Mouse (Mus musculus) embryonic facial prominence, embryonic 13.5 days (tissue): ENCODE data around the gene Prokr2. TPM values are rescaled to one million over a fixed set of nuclear protein-coding genes. Genes with fewer than 3 reads are reported as not detected.
"Not testable (repeated sequence)": the region's sequence is repeated elsewhere in the genome, so short reads cannot be mapped to it uniquely, and the experiment has no call there.

Source experiments
- ATAC-seq: fragments of 200-750 bp; cut with Nextera tagmentation; 2 replicates; pipeline ENCODE4 v1.8.0; 2017; ENCODE audit warnings: low read depth; ENCODE audit not compliant: insufficient number of reproducible peaks, insufficient read depth, low FRiP score, low TSS enrichment
- H3K27ac ChIP-seq: fragments of 300-500 bp; sonication (generic); 2 replicates; pipeline ENCODE4 v1.5.1; 2015; ENCODE audit warnings: moderate library complexity, mild to moderate bottlenecking, inconsistent platforms
- H3K27me3 ChIP-seq: fragments of 300-500 bp; sonication (generic); 2 replicates; pipeline ENCODE4 v1.6.1; 2015; ENCODE audit warnings: mild to moderate bottlenecking, inconsistent platforms
- H3K36me3 ChIP-seq: fragments of 300-500 bp; sonication (generic); 2 replicates; pipeline ENCODE4 v1.6.1; 2015; ENCODE audit warnings: mild to moderate bottlenecking, inconsistent platforms
- H3K4me1 ChIP-seq: fragments of 300-500 bp; sonication (generic); 2 replicates; pipeline ENCODE4 v1.6.1; 2015; ENCODE audit warnings: inconsistent platforms
- H3K4me2 ChIP-seq: fragments of 300-500 bp; sonication (generic); 2 replicates; pipeline ENCODE4 v1.6.1; 2015; ENCODE audit warnings: moderate library complexity, mild to moderate bottlenecking, inconsistent platforms
- H3K4me3 ChIP-seq: fragments of 300-500 bp; sonication (generic); 2 replicates; pipeline ENCODE4 v1.5.1; 2015; ENCODE audit warnings: mild to moderate bottlenecking, inconsistent platforms
- H3K9ac ChIP-seq: fragments of 300-500 bp; sonication (generic); 2 replicates; pipeline ENCODE4 v1.6.1; 2015; ENCODE audit warnings: mild to moderate bottlenecking, inconsistent platforms
- H3K9me3 ChIP-seq: fragments of 300-500 bp; sonication (generic); 2 replicates; pipeline ENCODE4 v1.6.1; 2016; ENCODE audit warnings: inconsistent platforms
- WGBS: fragments of 180-500 bp; shearing (Covaris S2); methylation state at CpG from one replicate; pipeline ENCODE4 v1.1.7; 2015; ENCODE audit warnings: mixed read lengths; 5-methylcytosine and 5-hydroxymethylcytosine counted together
- polyA plus RNA-seq: library from polyadenylated mRNA; unstranded; fragments of >200 nt; fragmentation: Nextera tagmentation; extraction: Ambion mirVana; gene quantifications from 2 replicates; pipeline ENCODE4 v1.2.1, GENCODE M21; 2015

The Prokr2 gene
- polyA plus RNA-seq, 1 experiment from 2014 or later = 1.2 TPM

DNA sequence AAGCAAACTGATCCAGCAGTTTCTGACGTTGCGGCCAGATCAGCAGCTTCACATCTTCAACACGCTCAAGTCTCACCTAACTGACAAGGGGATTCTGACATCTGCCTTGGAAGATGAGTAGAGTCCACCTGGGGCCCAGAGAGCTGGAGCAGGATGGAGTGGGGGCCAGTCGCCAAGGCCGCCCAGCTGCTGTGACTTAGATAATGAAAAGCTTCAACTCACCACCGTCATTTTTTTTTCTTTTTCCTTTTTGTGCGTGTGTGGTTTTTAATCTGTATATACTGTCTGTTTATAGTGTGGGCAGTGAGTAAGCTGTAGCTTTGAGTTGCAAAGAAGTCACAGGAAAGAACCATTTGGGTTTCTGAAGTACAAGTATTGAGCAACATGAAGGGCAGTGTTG is 80.1 kb downstream of the Prokr2 start:
- H3K36me3 ChIP-seq = peaks cover 80% of the 10 kb centered on the region
- H3K27me3 ChIP-seq = no peaks in the 10 kb centered on the region
- no peak overlapping the region for H3K9ac ChIP-seq
- H3K4me3 ChIP-seq = no peak overlapping the region
- 93% methylated on average over 7 of the region's 7 CpGs for WGBS
- no peaks in the 10 kb centered on the region for H3K9me3 ChIP-seq
- no peak for ATAC-seq
- H3K27ac ChIP-seq = no peak overlapping the region
- no peak overlapping the region for H3K4me2 ChIP-seq
- H3K4me1 ChIP-seq = no peaks in the 10 kb centered on the region

GRCm38 (mm10) chr2:132301436-132301835 is 83.8 kb downstream of the Prokr2 start:
- H3K36me3 ChIP-seq = peaks cover 72% of the 10 kb centered on the region

GRCm38 (mm10) chr2:132298250-132298649 is 87.0 kb downstream of the Prokr2 start:
- no peak overlapping the region for H3K4me3 ChIP-seq
- H3K36me3 ChIP-seq = peaks cover 79% of the 10 kb centered on the region
- H3K27me3 ChIP-seq = no peaks in the 10 kb centered on the region
- no peak overlapping the region for H3K4me2 ChIP-seq
- H3K9ac ChIP-seq = no peak overlapping the region
- ATAC-seq = no peak
- H3K9me3 ChIP-seq = no peaks in the 10 kb centered on the region
- H3K4me1 ChIP-seq = no peaks in the 10 kb centered on the region
- H3K27ac ChIP-seq = no peak overlapping the region
- 77% methylated on average over 4 of the region's 4 CpGs for WGBS

More at GRCm38 (mm10) chr2:132301436-132301835, 83.8 kb downstream of the Prokr2 start:
- no peak overlapping the region for H3K27ac ChIP-seq
- no peak for ATAC-seq
- no peaks in the 10 kb centered on the region for H3K9me3 ChIP-seq
- H3K9ac ChIP-seq = no peak overlapping the region
- H3K4me2 ChIP-seq = no peak overlapping the region
- H3K27me3 ChIP-seq = no peaks in the 10 kb centered on the region
- WGBS = 93% methylated on average over 4 of the region's 4 CpGs
- H3K4me3 ChIP-seq = no peak overlapping the region
- no peaks in the 10 kb centered on the region for H3K4me1 ChIP-seq

GRCm38 (mm10) chr2:132293694-132294450 is 91.4 kb downstream of the Prokr2 start:
- WGBS = 89% methylated on average over 10 of the region's 10 CpGs
- H3K36me3 ChIP-seq = peaks cover 52% of the 10 kb centered on the region

DNA sequence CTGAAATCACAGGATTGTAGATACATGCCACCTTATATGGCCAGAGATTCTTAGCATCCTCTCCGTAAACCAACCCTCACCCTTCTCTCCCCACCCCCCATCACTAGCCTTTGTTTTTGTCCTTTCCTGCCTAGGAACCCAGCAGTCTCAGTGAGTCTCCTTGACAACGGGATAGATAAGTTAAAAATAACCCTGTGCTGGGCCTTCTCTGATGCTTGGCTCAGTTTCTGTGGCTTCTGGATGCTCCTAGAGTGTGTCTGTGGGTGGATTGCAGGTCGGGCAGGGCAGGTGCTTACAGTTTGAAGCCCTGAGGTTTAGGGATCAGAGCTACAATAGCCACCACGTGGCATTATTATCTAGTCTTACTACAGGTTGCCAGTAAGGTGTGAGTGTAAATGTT is 93.2 kb downstream of the Prokr2 start:
- Histone ChIP-seq H3K4me3 (no peak overlapping the region), H3K4me1 (0 out of 2 replicates have a peak, but pooled peaks cover 8% of the 10 kb centered on the region), H3K9me3 (no peaks in the 10 kb centered on the region), H3K36me3 (peaks cover 35% of the 10 kb centered on the region), H3K27me3 (no peaks in the 10 kb centered on the region), H3K9ac (no peak overlapping the region), H3K27ac (no peak overlapping the region), H3K4me2 (no peak overlapping the region)
- ATAC-seq = no peak
- 49% methylated on average over 4 of the region's 4 CpGs for WGBS

More at GRCm38 (mm10) chr2:132293694-132294450, 91.4 kb downstream of the Prokr2 start:
- H3K27me3 ChIP-seq = no peaks in the 10 kb centered on the region
- no peak overlapping the region for H3K9ac ChIP-seq
- H3K4me1 ChIP-seq = 0 out of 2 replicates have a peak, but pooled peaks cover 8% of the 10 kb centered on the region
- no peaks in the 10 kb centered on the region for H3K9me3 ChIP-seq
- ATAC-seq = no peak
- H3K4me3 ChIP-seq = no peak overlapping the region
- no peak overlapping the region for H3K4me2 ChIP-seq
- no peak overlapping the region for H3K27ac ChIP-seq

- Histone ChIP-seq H3K36me3 (peaks cover 32% of the 10 kb centered on the region), H3K4me3 (no peak overlapping the region), H3K9ac (no peak overlapping the region), H3K27me3 (no peaks in the 10 kb centered on the region), H3K27ac (no peak overlapping the region), H3K9me3 (no peaks in the 10 kb centered on the region), H3K4me1 (0 out of 2 replicates have a peak, but pooled peaks cover 8% of the 10 kb centered on the region), H3K4me2 (no peak overlapping the region)
- ATAC-seq = no peak
- WGBS = 75% methylated on average over 3 of the region's 3 CpGs
Observed at GRCm38 (mm10) chr2:132291265-132291664, 94.0 kb downstream of the Prokr2 start.

DNA sequence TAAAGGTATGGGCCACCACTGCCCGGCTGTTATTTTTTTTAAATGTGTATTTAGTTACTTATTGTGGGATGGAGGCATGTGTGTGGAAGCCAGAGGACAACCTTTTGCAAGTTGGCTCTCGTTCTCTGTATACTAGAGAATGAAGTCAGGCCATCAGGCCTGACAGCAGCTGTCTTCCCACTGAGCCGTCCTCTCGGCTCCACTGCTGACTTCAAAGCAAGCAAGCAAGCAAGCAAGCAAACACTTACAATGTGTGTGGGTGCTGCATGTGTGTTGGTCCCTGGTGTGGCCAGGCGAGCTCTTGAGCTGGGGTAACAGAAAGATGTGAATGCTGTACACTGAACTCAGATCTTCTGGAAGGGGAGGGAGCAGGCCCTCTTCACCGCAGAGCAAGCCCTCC is 94.4 kb downstream of the Prokr2 start:
- Histone ChIP-seq H3K27ac (no peak overlapping the region), H3K27me3 (no peaks in the 10 kb centered on the region), H3K4me3 (no peak overlapping the region), H3K4me1 (0 out of 2 replicates have a peak, but pooled peaks cover 8% of the 10 kb centered on the region), H3K36me3 (peaks cover 28% of the 10 kb centered on the region), H3K9ac (no peak overlapping the region), H3K9me3 (no peaks in the 10 kb centered on the region), H3K4me2 (no peak overlapping the region)
- no peak for ATAC-seq
- WGBS = 72% methylated on average over 6 of the region's 6 CpGs

DNA sequence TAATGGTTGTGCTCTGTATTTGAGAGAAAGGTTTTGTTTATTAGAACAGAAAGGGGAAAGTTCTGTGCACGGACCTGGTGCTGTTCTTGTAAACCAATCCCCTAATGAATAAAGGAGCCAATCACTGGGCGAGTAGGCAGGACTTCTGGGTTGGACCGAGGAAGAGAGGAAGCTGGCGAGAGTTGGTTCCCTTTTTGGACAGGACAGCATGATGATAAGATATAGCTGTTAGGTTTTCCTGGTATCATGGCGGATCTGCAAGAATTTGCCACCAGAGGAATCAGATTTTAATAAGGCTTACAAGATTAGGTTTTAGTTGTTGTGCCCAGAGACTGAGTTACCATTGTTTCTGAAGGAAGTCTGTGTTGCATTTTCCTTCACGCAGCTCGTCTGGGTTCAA is 96.0 kb downstream of the Prokr2 start:
- H3K27me3 ChIP-seq, H3K4me3 ChIP-seq, H3K9me3 ChIP-seq, H3K4me2 ChIP-seq, H3K27ac ChIP-seq, H3K9ac ChIP-seq, ATAC-seq: not testable (repeated sequence)
- WGBS = 73% methylated on average over 5 of the region's 7 CpGs
- Histone ChIP-seq H3K36me3 (peaks cover 16% of the 10 kb centered on the region), H3K4me1 (peaks cover 18% of the 10 kb centered on the region)

Other genes with a start within 250 kb of the Prokr2 start
- gene Slc23a2, start 240.3 kb downstream of the Prokr2 start, polyA plus RNA-seq = 14.8 and 17.1 TPM in 2 replicates
- 55.9 and 61.2 TPM in 2 replicates for gene Tmem230, start 137.6 kb downstream of the Prokr2 start, polyA plus RNA-seq
- 274 and 276 TPM in 2 replicates for gene Pcna, start 132.1 kb downstream of the Prokr2 start, polyA plus RNA-seq
- gene Cds2, start 122.3 kb downstream of the Prokr2 start, polyA plus RNA-seq = 16.7 and 24.4 TPM in 2 replicates
- gene Gpcpd1, start 202.3 kb upstream of the Prokr2 start, polyA plus RNA-seq = 54.7 and 56.4 TPM in 2 replicates